Mouse (Mus musculus): ENCODE results near the gene Galnt6.

The Galnt6 gene

GRCm38 (mm10) chr15:100685849-100686248, 43.3 kb downstream of the Galnt6 start:
- no peak for DNase-seq (ENCODE audit: low spot score in 2 of 2)

DNA sequence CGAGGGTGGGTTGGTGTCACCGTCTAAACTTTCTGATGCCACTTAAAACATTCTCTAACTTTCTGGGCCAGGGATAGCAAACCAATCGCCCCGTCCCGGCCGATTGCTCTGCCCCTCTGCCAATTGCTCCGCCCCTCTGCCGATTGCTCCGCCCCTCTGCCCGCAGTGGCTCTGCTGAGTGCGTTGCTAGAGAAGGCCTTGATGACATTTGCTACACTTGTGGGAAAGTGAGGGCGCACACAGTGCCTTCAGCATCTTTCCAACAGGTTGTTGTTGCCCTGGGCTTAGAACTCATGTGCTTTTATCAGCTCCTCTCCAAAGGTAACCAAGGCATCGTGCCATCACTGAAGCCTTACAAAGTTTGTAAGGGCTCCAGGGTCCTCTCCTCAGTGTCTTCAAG, 43.9 kb downstream of the Galnt6 start:
- DNase-seq (ENCODE audit: low spot score in 2 of 2) = no peak

DNA sequence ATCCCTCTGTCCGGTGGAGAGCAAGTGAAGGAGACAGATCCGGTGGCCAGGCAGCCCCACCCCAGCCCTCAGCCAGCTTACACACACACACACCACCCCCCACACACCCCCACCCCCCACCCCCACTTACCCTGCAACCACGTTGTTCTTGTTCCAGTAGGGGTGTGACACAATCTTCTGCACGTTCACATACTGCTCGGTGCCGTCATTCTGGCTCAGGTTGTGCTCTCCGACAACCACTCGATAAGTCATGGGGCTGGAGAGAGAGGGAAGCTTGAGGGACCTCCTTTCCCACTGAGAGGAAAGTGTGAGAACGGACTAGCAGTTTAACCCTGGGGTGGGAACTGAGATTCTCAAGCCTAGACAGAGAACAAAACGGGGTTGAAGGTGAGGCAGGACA, 44.7 kb downstream of the Galnt6 start:
- no peak for DNase-seq (ENCODE audit: low spot score in 2 of 2)

GRCm38 (mm10) chr15:100683041-100683440, 46.1 kb downstream of the Galnt6 start:
- peak; percentile 84 to 88 for DNase-seq (ENCODE audit: low spot score in 2 of 2)

- DNase-seq (ENCODE audit: low spot score in 2 of 2) = no peak
These were observed 47.4 kb downstream of the Galnt6 start for GRCm38 (mm10) chr15:100681770-100682169.

DNA sequence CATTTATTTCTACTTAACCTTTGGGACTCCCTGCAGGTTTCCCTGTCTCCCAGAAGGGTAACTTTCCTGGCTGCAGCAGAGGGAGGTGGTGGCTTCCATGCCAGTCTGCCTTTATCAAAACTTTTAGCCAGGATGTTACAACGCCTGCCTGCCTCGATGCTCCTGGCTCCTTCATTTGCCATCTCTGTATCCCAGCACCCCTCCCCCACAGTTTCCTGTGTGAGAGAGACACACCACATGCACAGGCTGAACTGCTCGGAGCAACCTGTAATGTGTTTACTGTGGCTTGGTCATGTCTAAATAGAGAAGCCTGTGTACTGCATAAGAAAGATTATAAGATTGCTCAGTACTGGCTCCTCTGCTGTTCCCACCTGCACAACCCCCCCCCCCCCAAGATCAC, 48.8 kb downstream of the Galnt6 start:
- no peak for DNase-seq (ENCODE audit: low spot score in 2 of 2)

GRCm38 (mm10) chr15:100679005-100679404, 50.2 kb downstream of the Galnt6 start:
- DNase-seq (ENCODE audit: low spot score in 2 of 2) = no peak

DNA sequence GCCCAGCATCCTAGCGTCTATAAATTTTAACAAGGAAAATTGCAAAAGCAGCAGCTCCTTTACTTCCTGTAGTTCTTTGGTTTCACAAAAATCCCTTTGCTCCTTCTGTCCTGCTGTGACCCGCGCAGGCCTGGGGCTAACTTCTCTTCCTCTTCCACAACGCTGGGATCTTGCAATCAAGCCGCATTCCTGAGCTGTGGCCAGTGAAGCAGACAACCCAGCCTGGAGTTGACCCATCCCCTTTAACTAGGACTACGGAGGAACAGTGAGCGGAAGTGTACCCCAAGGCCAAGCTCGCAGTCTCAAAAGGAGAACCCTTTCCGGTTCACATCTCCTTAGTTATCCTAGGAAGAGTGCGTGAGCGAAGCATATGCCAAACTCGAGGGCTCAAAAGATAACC, 50.6 kb downstream of the Galnt6 start:
- DNase-seq (ENCODE audit: low spot score in 2 of 2) = no peak

DNA sequence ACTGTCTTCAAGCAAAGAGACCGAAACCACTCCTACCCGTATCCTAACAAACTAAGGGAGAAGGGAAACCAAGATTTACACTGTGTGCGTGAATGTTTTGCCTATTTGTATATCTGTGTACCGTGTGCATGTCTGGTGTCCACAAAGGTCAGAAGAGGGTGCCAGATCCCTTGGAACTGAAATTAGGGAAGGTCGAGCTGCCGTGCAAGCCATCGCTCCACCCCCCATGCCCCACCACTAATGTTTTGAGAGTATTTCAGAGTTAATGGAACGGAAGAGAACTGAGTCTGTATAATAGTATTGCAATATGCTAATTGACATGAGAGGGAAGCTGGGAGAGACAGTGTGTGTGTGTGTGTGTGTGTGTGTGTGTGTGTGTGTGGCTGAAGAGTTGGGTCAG, 51.5 kb downstream of the Galnt6 start:
- DNase-seq (ENCODE audit: low spot score in 2 of 2) = no peak

DNA sequence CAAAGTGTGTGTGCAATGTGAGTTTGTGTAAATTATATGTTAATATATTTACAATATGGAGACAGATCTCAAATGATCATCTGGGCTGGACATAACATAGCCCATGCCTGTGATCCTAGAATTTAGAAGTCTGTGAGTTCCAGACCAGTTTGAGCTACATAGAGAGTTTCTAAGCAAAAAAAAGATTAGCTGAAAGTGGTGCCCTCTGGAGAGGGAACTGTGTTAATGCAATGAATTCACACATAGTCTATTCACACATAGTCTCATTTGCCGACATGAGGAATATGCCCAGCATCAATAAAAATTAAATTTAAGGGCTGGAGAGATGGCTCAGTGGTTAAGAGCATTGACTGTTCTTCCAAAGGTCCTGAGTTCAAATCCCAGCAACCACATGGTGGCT, 52.7 kb downstream of the Galnt6 start:
- no peak for DNase-seq (ENCODE audit: low spot score in 2 of 2)

DNA sequence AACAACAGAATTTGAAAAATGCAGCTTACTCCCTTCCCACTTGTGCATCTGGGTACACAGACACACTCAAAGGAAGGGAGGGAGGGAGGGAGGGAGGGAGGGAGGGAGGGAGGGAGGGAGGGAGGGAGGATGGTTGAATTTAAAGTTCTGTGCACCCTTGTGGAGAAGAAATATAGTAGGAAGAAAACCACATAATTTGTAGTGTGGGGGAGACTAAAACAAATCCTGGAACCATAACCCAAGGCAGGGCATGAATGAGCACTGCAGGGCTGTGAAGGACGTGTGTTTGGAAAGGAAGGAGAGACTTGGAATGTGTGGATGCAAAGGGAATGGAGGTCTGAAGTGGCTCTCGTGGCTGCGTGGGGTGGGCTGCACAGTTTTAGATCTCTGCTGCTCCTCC, 53.7 kb downstream of the Galnt6 start:
- no peak for DNase-seq (ENCODE audit: low spot score in 2 of 2)

- no peak for DNase-seq (ENCODE audit: low spot score in 2 of 2)
These were observed 54.6 kb downstream of the Galnt6 start for GRCm38 (mm10) chr15:100674566-100674965.

GRCm38 (mm10) chr15:100673585-100674391, 55.4 kb downstream of the Galnt6 start:
- DNase-seq (ENCODE audit: low spot score in 2 of 2) = peak; percentile 44 to 50

DNA sequence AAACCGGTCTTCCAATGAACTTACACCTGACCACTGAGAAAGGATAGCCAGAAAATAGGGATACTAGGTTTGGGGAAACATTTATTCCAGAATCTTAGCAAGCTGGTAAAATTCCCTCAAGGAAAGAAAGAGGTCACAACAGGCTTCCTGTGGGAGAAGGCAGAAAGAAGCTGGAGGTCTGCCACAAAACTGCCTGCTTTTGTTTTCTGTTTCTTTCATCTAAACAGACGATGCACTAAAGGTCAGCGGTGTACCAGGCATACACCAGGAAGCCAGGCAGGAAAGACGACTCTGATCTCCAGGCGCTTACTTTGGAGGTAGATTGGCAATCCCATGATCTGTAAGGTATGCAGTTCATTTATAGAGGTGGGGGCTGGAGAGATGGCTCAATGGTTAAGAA, 58.3 kb downstream of the Galnt6 start:
- no peak for DNase-seq (ENCODE audit: low spot score in 2 of 2)

DNA sequence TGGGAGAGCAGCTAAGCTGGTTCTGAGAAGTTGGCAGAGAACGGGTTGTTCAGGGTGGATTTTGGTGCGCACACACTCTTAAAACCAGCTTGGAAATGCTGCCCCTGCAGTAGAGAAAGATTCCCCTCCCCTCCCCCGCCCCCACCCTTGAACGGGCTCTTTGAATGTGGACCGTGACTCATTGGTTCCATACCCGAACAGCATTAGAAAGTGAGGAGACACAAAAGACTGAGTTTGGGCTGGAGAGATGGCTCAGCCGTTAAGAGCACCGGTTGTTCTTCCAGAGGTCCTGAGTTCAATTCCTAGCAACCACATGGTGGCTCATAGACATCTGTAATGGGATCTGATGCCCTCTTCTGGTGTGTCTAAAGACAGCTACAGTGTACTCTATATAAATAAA, 59.2 kb downstream of the Galnt6 start:
- no peak for DNase-seq (ENCODE audit: low spot score in 2 of 2)

DNA sequence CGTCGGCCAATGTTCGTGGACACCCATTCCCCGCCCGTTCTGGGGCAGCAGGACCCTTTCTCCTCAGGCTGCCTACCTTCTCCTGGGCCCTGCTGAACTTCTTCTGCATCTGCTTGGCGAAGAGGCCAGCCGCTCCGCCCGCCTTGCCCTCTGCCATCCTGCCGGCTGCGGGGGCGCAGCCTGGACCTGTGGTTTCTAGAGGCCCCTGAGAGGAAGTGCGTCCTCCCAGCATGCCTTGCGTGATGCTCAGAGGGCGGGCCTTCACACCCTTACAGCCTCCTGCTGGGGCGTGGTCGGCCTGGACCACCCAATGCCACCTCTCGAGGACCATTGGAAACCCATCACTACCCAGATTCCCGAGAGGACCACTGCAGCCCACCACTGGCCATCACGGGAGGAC, 59.8 kb downstream of the Galnt6 start, which contains the start of gene Bin2:
Bin2 (minus strand) TSS at position 217 of the 400 bp plus-strand sequence.
- DNase-seq (ENCODE audit: low spot score in 2 of 2) = peak; percentile 35 to 58

GRCm38 (mm10) chr15:100667871-100668545, 61.2 kb downstream of the Galnt6 start:
- no peak for DNase-seq (ENCODE audit: low spot score in 2 of 2)

GRCm38 (mm10) chr15:100667420-100667819, 61.8 kb downstream of the Galnt6 start:
- no peak for DNase-seq (ENCODE audit: low spot score in 2 of 2)

- DNase-seq (ENCODE audit: low spot score in 2 of 2) = no peak
These were observed 62.3 kb downstream of the Galnt6 start for GRCm38 (mm10) chr15:100666851-100667250.

- DNase-seq (ENCODE audit: low spot score in 2 of 2) = no peak
These were observed 62.9 kb downstream of the Galnt6 start for GRCm38 (mm10) chr15:100666219-100666696.

GRCm38 (mm10) chr15:100665411-100666218, 63.6 kb downstream of the Galnt6 start:
- DNase-seq (ENCODE audit: low spot score in 2 of 2) = no peak

- DNase-seq (ENCODE audit: low spot score in 2 of 2) = no peak
These were observed 64.3 kb downstream of the Galnt6 start for GRCm38 (mm10) chr15:100664813-100665274.

Measured in right cerebral cortex, postnatal 10 days (tissue).